ENCODE assay signal across 21 mouse cellular contexts in the genomic region with DNA sequence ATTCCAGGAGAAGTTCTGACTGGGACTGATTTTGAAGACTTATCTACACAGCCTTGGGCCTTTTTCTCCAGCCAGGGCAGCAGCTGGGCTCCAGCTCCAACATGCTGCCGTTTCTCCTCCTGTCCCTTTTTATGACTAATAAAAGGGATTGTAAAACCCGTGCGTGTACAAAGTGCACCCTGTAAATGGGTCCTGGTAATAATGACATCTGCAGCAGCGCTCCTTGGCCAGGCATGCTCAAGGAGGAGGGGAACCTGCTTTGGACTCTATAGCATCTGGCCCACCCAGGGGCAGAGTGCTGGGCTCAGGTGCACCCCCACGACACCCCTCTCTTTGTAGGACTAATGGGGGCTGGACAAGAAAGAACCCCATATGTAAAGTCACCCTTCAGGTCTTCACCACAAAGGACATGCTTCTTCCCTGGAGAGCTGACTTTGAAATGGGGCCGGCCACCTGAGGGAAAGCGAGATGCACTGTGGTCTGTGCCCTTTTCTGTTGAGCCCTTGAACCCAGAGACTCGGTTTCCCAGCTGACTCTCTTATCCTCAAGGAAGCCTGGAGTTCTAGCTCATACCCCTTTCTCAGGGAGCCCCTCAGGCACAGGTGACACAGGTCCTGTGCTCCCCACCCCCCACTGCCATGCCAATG.
"Had no signal": no experiment of that assay in that cellular context is flagged by ENCODE, and none has a peak within 500 bp of the region (broad histone marks: within the 10 kb centered on the region; RNA-seq: fewer than 3 reads in every experiment).

No protein-coding gene starts in this region.

- H3K36me3 ChIP-seq: limb, embryonic 15.5 days; neural tube, embryonic 13.5 days; stomach, embryonic 15.5 days had no signal

- H3K9ac ChIP-seq: limb, embryonic 15.5 days; liver, embryonic 14.5 days; liver, postnatal 0 days; lung, embryonic 14.5 days; neural tube, embryonic 13.5 days; stomach, embryonic 15.5 days had no signal

- ATAC-seq: inflammation-experienced regulatory T-cells, adult 6 months; liver, postnatal 0 days; lung, postnatal 0 days had no signal

- H3K9me3 ChIP-seq: limb, embryonic 15.5 days; neural tube, embryonic 13.5 days; stomach, embryonic 15.5 days had no signal

- H3K27ac ChIP-seq: kidney, postnatal 0 days; limb, embryonic 15.5 days; liver, embryonic 14.5 days; macrophage; neural tube, embryonic 13.5 days; stomach, embryonic 15.5 days had no signal

- H3K4me1 ChIP-seq: neural tube, embryonic 13.5 days had no signal

- DNase-seq: kidney, adult 2 months; kidney, postnatal 36 days; left cerebral cortex, postnatal 4 days; liver, postnatal 0 days; lung, embryonic 14.5 days; midbrain, embryonic 14.5 days; retina, postnatal 1 day; right cerebral cortex, postnatal 25 days; spleen, adult 18-20 months; thymus, adult 18-20 months; thymus, postnatal 36 days had no signal

- H3K4me2 ChIP-seq: limb, embryonic 15.5 days; liver, embryonic 11.5 days; lung, embryonic 14.5 days; neural tube, embryonic 13.5 days; stomach, embryonic 15.5 days had no signal

- H3K4me3 ChIP-seq: limb, embryonic 15.5 days; myocyte; neural tube, embryonic 13.5 days; stomach, embryonic 15.5 days had no signal

- H3K27me3 ChIP-seq: limb, embryonic 15.5 days; neural tube, embryonic 13.5 days; stomach, embryonic 15.5 days had no signal
